Mouse (Mus musculus) lung, adult 10 weeks (tissue): ENCODE data around the gene Ndufb4. TPM values are rescaled to one million over a fixed set of nuclear protein-coding genes. Genes with fewer than 3 reads are reported as not detected.

Source experiments
- polyA plus RNA-seq: library from polyadenylated mRNA; stranded (reverse); fragments of 350-450 nt; fragmentation: Illumina TruSeq; extraction: RNeasy Lipid Tissue Mini Kit (QIAGEN cat#74804); gene quantifications from one replicate; pipeline ENCODE4 v1.2.3, GENCODE M21; 2014; ENCODE audit warnings: low read depth, low replicate concordance; ENCODE audit not compliant: insufficient read depth

Gene Ndufb4
- 53.7 TPM for polyA plus RNA-seq

GRCm38 (mm10) chr16:37653731-37654657 lies at the start of gene Ndufb4:
Ndufb4 (minus strand) TSS chr16:37654453.

Other genes with a start within 250 kb of the Ndufb4 start
- 6.8 TPM for gene Gtf2e1, start 114.7 kb downstream of the Ndufb4 start, polyA plus RNA-seq
- gene Rabl3, start 114.6 kb downstream of the Ndufb4 start, polyA plus RNA-seq: 5.3 TPM
- gene Hgd, start 74.3 kb downstream of the Ndufb4 start, polyA plus RNA-seq: 0.42 TPM
- 49.5 TPM for gene Fstl1, start 122.4 kb upstream of the Ndufb4 start, polyA plus RNA-seq
- 1.3 TPM for gene Gm36028, start 206.7 kb upstream of the Ndufb4 start, polyA plus RNA-seq
- gene Lrrc58, start 213.9 kb upstream of the Ndufb4 start, polyA plus RNA-seq: 14.8 TPM